Comparison of ENCODE assay signal across 18 mouse cellular contexts in the genomic region with DNA sequence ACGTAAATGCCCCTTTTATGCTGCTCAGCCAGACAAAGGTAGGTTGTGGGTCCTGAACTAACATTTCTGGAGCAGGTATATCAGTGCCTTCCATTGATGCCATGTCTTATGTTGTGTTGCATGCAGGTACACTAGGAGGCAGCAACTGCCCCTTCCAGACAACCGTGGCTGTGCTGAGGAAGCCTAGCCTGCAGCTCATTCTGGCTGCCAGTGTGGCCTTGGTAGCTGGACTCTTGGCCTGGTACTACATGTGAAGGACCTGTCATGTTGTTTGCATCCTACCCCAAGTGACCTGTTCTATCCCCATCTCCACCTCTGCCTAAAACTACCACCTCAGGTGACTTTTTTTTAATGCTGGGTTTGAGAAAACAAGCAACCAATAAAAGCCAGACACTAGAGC. TPM values are rescaled to one million over a fixed set of nuclear protein-coding genes. Genes with fewer than 3 reads are reported as not detected.
DNase-seq lines count a peak whose midpoint lies in the region; ATAC-seq and TF ChIP-seq lines count a peak whose summit lies in the region.
"Had no signal": no experiment of that assay in that cellular context is flagged by ENCODE, and none has a peak within 500 bp of the region (broad histone marks: within the 10 kb centered on the region; RNA-seq: fewer than 3 reads in every experiment).

No protein-coding gene starts in this region.

- WGBS in kidney, adult 2 months: 75% methylated on average over 2 of the region's 2 CpGs
- 90% methylated on average over 2 of the region's 2 CpGs for WGBS in lung, postnatal 0 days
- 90% methylated on average over 2 of the region's 2 CpGs for WGBS in lung, adult 2 months

- H3ac ChIP-seq in myocyte (ENCODE audit: control insufficient read depth, insufficient read length): no peak overlapping the region

- H3K27me3 ChIP-seq in kidney, adult 2 months (replicated peaks; ENCODE audit: control insufficient read depth, insufficient read depth, low read length): no peaks in the 10 kb centered on the region
- no peaks in the 10 kb centered on the region for H3K27me3 ChIP-seq in lung, postnatal 0 days (replicated peaks; ENCODE audit: insufficient read depth, low read length)
- H3K27me3 ChIP-seq in myocyte (ENCODE audit: control insufficient read depth, insufficient read depth, insufficient read length): no peaks in the 10 kb centered on the region
- H3K27me3 ChIP-seq: embryonic facial prominence, embryonic 12.5 days; forebrain, embryonic 15.5 days; heart, embryonic 13.5 days; hindbrain, embryonic 12.5 days had no signal

- no peak for ATAC-seq in lung, postnatal 0 days
- ATAC-seq: forebrain, embryonic 15.5 days; hindbrain, embryonic 16.5 days had no signal

- no peak for DNase-seq in kidney, adult 2 months
- no peak for DNase-seq in kidney, postnatal 25 days
- DNase-seq in lung, postnatal 0 days (ENCODE audit: low spot score): no peak
- DNase-seq in lung, adult 2 months: no peak
- DNase-seq in ovary, postnatal 36 days (ENCODE audit: low spot score): no peak
- DNase-seq: adrenal gland, adult 8-10 months; adrenal gland, postnatal 36 days; cerebellum, adult 2 months; cerebellum, postnatal 14 days; gastrocnemius, postnatal 14 days; heart, postnatal 4 days had no signal

- H3K36me3 ChIP-seq in kidney, adult 2 months (ENCODE audit: control insufficient read depth, insufficient read depth, low read length): peaks cover 4% of the 10 kb centered on the region
- H3K36me3 ChIP-seq in lung, postnatal 0 days (ENCODE audit: insufficient read depth, low read length): peaks cover 39% of the 10 kb centered on the region
- H3K36me3 ChIP-seq in myocyte (ENCODE audit: control insufficient read depth, insufficient read depth): peaks cover 26% of the 10 kb centered on the region

- peak; percentile 30 for TF ChIP-seq CTCF in kidney, adult 2 months (conservative IDR thresholded peaks at IDR 0.05; ENCODE audit: insufficient read depth, insufficient read length, low read depth, low read length)
- TF ChIP-seq CTCF in lung, postnatal 0 days (IDR thresholded peaks at IDR 0.05): peak; percentile 23; the same call in 1 of the 2 replicates
- no peak for TF ChIP-seq CTCF in lung, adult 2 months (IDR thresholded peaks at IDR 0.05; ENCODE audit: insufficient read depth, low read length)

- no peak for TF ChIP-seq EP300 in lung, postnatal 0 days (IDR thresholded peaks at IDR 0.05)

- TF ChIP-seq POLR2A in kidney, adult 2 months (IDR thresholded peaks at IDR 0.05; ENCODE audit: low read depth, low read length): no peak
- no peak for TF ChIP-seq POLR2A in lung, adult 2 months (IDR thresholded peaks at IDR 0.05; ENCODE audit: borderline replicate concordance, extremely low read depth, low read depth, low read length)
- no peak for TF ChIP-seq POLR2A in myocyte (IDR thresholded peaks at IDR 0.05; ENCODE audit: insufficient read length, low read depth)

- no peaks in the 10 kb centered on the region; the same call in 1 of the 2 replicates for H3K4me1 ChIP-seq in kidney, adult 2 months (ENCODE audit: control insufficient read depth, insufficient read depth, low read length)
- no peaks in the 10 kb centered on the region for H3K4me1 ChIP-seq in lung, postnatal 0 days (ENCODE audit: insufficient read depth, low read depth, low read length)
- peaks cover 3% of the 10 kb centered on the region; the same call in 1 of the 2 replicates for H3K4me1 ChIP-seq in lung, adult 2 months (ENCODE audit: control insufficient read depth, insufficient read depth, low read length)
- H3K4me1 ChIP-seq: embryonic facial prominence, embryonic 12.5 days; forebrain, embryonic 15.5 days; hindbrain, embryonic 12.5 days had no signal

- H3K9ac ChIP-seq in lung, postnatal 0 days (replicated peaks; ENCODE audit: low read depth): no peak overlapping the region
- H3K9ac ChIP-seq: embryonic facial prominence, embryonic 12.5 days; forebrain, embryonic 15.5 days; heart, embryonic 13.5 days; hindbrain, embryonic 12.5 days had no signal

- no peaks in the 10 kb centered on the region for H3K9me3 ChIP-seq in lung, postnatal 0 days (ENCODE audit: low read length)
- H3K9me3 ChIP-seq: embryonic facial prominence, embryonic 12.5 days; forebrain, embryonic 15.5 days; G1E; heart, embryonic 13.5 days; hindbrain, embryonic 12.5 days had no signal

- no peak overlapping the region for H3K27ac ChIP-seq in kidney, adult 2 months (ENCODE audit: insufficient read depth, low read depth, low read length)
- no peak overlapping the region for H3K27ac ChIP-seq in lung, postnatal 0 days (ENCODE audit: low read length)
- H3K27ac ChIP-seq: embryonic facial prominence, embryonic 12.5 days; forebrain, embryonic 15.5 days; heart, embryonic 13.5 days; hindbrain, embryonic 12.5 days had no signal

- no peak overlapping the region for H3K4me3 ChIP-seq in kidney, adult 2 months (ENCODE audit: insufficient read depth, low read depth, low read length)
- H3K4me3 ChIP-seq in lung, postnatal 0 days (ENCODE audit: low read depth, low read length): no peak overlapping the region
- no peak overlapping the region for H3K4me3 ChIP-seq in lung, adult 2 months (replicated peaks; ENCODE audit: extremely low read depth, low read depth, low read length)
- no peak overlapping the region for H3K4me3 ChIP-seq in myocyte
- H3K4me3 ChIP-seq: embryonic facial prominence, embryonic 12.5 days; forebrain, embryonic 15.5 days; heart, embryonic 13.5 days; hindbrain, embryonic 12.5 days had no signal

- peaks cover 7% of the 10 kb centered on the region for H3K79me2 ChIP-seq in myocyte (ENCODE audit: control insufficient read depth, insufficient read depth)

- H3K4me2 ChIP-seq in lung, postnatal 0 days (replicated peaks; ENCODE audit: low read depth, low read length): no peak overlapping the region
- H3K4me2 ChIP-seq in myocyte (ENCODE audit: low read depth): no peak overlapping the region
- H3K4me2 ChIP-seq: embryonic facial prominence, embryonic 12.5 days; forebrain, embryonic 15.5 days; heart, embryonic 13.5 days; hindbrain, embryonic 12.5 days had no signal

TF ChIP-seq in myocyte, 11 proteins besides CTCF, POLR2A, EP300 and RAD21:
- TF ChIP-seq POLR2AphosphoS2 (IDR thresholded peaks at IDR 0.05; ENCODE audit: insufficient read length, low read depth) (peak; percentile 85), TCF12 (IDR thresholded peaks at IDR 0.05; ENCODE audit: insufficient read depth, poor library complexity, severe bottlenecking) (no peak)

RNA-seq across cellular contexts. Expression of a gene that starts 24.2 kb away (rescaled TPM):
- 83.2 and 105 TPM in 2 replicates for polyA plus RNA-seq in kidney, adult 2 months (2012; rRNA removed)
- polyA plus RNA-seq in lung, postnatal 0 days (2015; fragmentation: Nextera tagmentation; extraction: Ambion mirVana): 57.5 and 68.2 TPM in 2 replicates
- polyA plus RNA-seq in lung, adult 2 months (2012; rRNA removed): 76.7 and 93.0 TPM in 2 replicates
- 44.9 TPM for polyA plus RNA-seq in myocyte (2012; fragmentation: generic; extraction: Trizol)

RNA-seq across cellular contexts. Expression of a gene that starts 39.7 kb away (rescaled TPM):
- polyA plus RNA-seq in kidney, adult 2 months (2012; rRNA removed): 57.2 and 70.7 TPM in 2 replicates
- polyA plus RNA-seq in lung, postnatal 0 days (2015; fragmentation: Nextera tagmentation; extraction: Ambion mirVana): 92.4 and 97.9 TPM in 2 replicates
- polyA plus RNA-seq in lung, adult 2 months (2012; rRNA removed): 21.3 and 32.1 TPM in 2 replicates
- 46.7 TPM for polyA plus RNA-seq in myocyte (2012; fragmentation: generic; extraction: Trizol)

RNA-seq across cellular contexts. Expression of a gene that starts 46.7 kb away (rescaled TPM):
- 5.7 and 6.6 TPM in 2 replicates for polyA plus RNA-seq in kidney, adult 2 months (2012; rRNA removed)
- 6.0 and 7.1 TPM in 2 replicates for polyA plus RNA-seq in lung, postnatal 0 days (2015; fragmentation: Nextera tagmentation; extraction: Ambion mirVana)
- 4.4 and 5.2 TPM in 2 replicates for polyA plus RNA-seq in lung, adult 2 months (2012; rRNA removed)
- 13.3 TPM for polyA plus RNA-seq in myocyte (2012; fragmentation: generic; extraction: Trizol)
